Mouse (Mus musculus): ENCODE results near the gene Fbxo30. TPM values are rescaled to one million over a fixed set of nuclear protein-coding genes. Genes with fewer than 3 reads are reported as not detected.
A peak's percentile ranks its signal among the peaks of the same experiment; 100 is the strongest.

The Fbxo30 gene
- polyA plus RNA-seq, 1 experiment, result 5.8 TPM

GRCm38 (mm10) chr10:11319446-11319970 is 38.4 kb downstream of the Fbxo30 start:
- DNase-seq (ENCODE audit: extremely low spot score in 1 of 2, low spot score in 1 of 2), result no peak

GRCm38 (mm10) chr10:11322316-11322715 is 41.2 kb downstream of the Fbxo30 start:
- no peak for DNase-seq (ENCODE audit: extremely low spot score in 1 of 2, low spot score in 1 of 2)

GRCm38 (mm10) chr10:11323202-11323898 is 42.2 kb downstream of the Fbxo30 start:
- peak; percentile 25 to 47 for DNase-seq (ENCODE audit: extremely low spot score in 1 of 2, low spot score in 1 of 2)

GRCm38 (mm10) chr10:11326526-11326925 is 45.4 kb downstream of the Fbxo30 start:
- DNase-seq (ENCODE audit: extremely low spot score in 1 of 2, low spot score in 1 of 2), result no peak

GRCm38 (mm10) chr10:11343205-11344141 is 62.3 kb downstream of the Fbxo30 start, which contains the start of gene Epm2a:
TSS of gene Epm2a (plus strand) at chr10:11343404.
- DNase-seq (ENCODE audit: extremely low spot score in 1 of 2, low spot score in 1 of 2), result peak in 1 of 2 experiments; percentile 72

GRCm38 (mm10) chr10:11344536-11345468 is 63.7 kb downstream of the Fbxo30 start:
- DNase-seq (ENCODE audit: extremely low spot score in 1 of 2, low spot score in 1 of 2), result no peak

Other genes starting within 250 kb of the Fbxo30 start
- gene Grm1, start 199.0 kb upstream of the Fbxo30 start, polyA plus RNA-seq (2012; rRNA removed), result 23.9 and 27.5 TPM in 2 replicates
- 14.3 and 16.1 TPM in 2 replicates for gene Shprh, start 131.9 kb upstream of the Fbxo30 start, polyA plus RNA-seq (2012; rRNA removed)
- gene Epm2a, start 62.1 kb downstream of the Fbxo30 start, polyA plus RNA-seq (2012; rRNA removed), result 22.6 and 24.7 TPM in 2 replicates

Data from frontal cortex, adult 2 months (tissue).